Mouse (Mus musculus) olfactory bulb, adult 2 months (tissue): ENCODE results near the gene Oxld1.

Experiments
- CTCF ChIP-seq: fragments of 200-500 bp; IDR thresholded peaks from 2 replicates; pipeline ENCODE4 v1.5.1; 2012; ENCODE audit warnings: low read depth, mild to moderate bottlenecking, low read length, moderate library complexity; ENCODE audit not compliant: insufficient read depth
- POLR2A ChIP-seq: fragments of 200-500 bp; IDR thresholded peaks from 2 replicates; pipeline ENCODE4 v1.6.1; 2012; ENCODE audit warnings: mild to moderate bottlenecking, low read depth, low read length, moderate library complexity; ENCODE audit not compliant: insufficient read depth

GRCm38 (mm10) chr11:120464365-120464764, 6.5 kb upstream of the Oxld1 start:
- TF ChIP-seq POLR2A = no peak
- no peak for TF ChIP-seq CTCF
